Mouse (Mus musculus): ENCODE data around the gene Lrpprc. TPM values are rescaled to one million over a fixed set of nuclear protein-coding genes. Genes with fewer than 3 reads are reported as not detected.

Gene Lrpprc
- total RNA-seq, 2 experiments from 2014 or later: 143 to 150 TPM

DNA sequence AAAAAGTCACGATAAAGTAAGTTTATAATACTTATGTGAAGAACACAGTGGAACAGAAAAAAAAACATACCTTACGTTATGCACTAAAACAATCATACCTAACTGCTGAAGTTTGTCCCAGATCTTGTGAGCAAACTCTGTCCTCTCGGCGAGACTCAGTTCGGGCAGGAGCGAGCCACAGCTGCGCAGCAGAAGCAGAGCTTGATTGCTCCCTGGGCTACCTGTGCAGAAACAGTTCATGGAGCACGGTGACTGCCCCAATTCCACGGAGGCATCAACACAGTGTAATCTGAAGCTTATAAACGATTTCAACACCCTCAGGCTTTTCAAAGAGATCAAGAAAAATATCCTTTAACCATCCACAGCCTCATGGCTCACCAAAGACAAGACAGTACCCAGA, 15.3 kb downstream of the Lrpprc start:
- DNase-seq: no peak
- intact Hi-C loops (cut with DNase I): no loop called here

DNA sequence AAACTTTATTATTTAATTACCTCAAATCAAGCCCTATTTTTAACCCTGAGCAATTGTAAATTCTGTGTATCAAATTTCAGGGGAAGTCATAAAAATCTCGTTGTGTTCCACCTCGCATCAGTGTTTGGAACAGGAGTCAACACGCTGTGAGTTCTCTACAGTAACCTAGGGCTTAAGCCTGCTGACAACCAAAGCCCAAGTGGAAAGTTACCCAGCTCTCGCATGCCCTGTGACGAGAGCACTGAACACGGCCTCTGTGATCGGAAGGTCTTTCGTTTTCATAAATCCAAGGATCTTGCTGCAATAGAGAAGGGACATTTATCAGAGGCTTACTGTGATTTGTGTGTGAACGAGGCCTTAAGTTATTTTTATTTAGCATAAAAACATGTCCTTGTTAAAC, 18.7 kb downstream of the Lrpprc start:
- DNase-seq: no peak
- intact Hi-C loops (cut with DNase I): no loop called here

DNA sequence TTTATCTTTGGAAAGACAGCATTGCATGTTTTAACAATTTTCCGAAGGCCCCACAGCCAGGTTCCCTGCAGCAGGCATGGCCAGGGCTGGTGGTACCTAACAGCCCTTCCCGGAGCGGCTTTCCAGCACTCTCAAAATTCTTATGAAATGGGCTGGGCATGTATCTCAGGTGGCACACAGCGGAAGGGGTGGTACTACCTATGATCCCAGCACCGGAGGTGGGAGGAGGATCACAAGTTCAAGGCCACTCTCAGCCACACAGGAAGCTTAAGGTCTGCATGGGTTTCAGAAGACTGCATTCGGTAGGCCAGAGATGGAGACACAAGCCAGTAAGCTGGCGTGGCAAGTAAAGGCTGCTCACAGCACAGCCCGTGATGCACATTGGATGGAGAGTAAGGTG, 31.6 kb downstream of the Lrpprc start:
- no peak for DNase-seq
- intact Hi-C loops (cut with DNase I): loop anchor here (5.0 kb wide), 1 partner anchor 873 kb away; no protein-coding TSS in a partner anchor

DNA sequence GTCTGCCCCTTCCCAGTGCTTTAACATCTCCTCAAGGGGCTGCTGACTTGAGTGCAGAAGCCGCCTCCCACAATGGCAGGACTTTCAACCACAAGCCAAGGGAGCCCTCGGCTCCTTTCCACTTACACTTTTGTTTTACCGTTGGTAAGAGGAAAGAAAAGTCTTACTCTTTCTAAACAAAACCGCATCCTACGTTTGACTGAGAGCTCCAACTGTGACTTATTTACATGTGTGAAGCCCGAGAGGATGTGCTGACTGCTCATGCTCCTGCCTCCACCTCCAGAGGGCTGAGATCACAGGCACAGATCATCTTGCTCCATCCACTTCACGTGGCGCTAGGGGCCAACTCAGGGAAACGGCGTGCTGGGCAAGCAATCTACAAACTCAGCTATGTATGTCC, 32.2 kb downstream of the Lrpprc start:
- intact Hi-C loops (cut with DNase I): loop anchor here (5.0 kb wide), 1 partner anchor 874 kb away; no protein-coding TSS in a partner anchor

DNA sequence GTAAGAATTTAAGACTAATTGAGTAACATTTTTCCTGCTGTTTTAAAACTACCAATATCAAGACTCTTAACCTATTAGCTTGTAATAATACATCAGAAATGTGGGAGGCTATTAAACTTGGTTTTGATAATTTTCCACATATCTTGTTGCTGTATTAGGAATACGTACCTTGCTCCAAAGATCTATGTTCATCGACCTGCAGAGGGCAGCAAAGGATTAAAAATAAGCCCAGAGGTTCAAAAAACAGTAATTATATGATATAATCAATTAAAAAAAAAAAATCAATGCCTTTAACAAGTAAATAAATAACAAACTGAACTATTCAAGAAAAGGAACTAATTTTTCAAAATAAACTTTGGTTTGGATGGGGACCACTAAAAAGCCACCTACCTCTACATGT, 34.5 kb downstream of the Lrpprc start:
- intact Hi-C loops (cut with DNase I): loop anchor here (5.0 kb wide), 1 partner anchor 876 kb away; no protein-coding TSS in a partner anchor
- DNase-seq: no peak

More for the DNA sequence above, 32.2 kb downstream of the Lrpprc start:
- DNase-seq: no peak

DNA sequence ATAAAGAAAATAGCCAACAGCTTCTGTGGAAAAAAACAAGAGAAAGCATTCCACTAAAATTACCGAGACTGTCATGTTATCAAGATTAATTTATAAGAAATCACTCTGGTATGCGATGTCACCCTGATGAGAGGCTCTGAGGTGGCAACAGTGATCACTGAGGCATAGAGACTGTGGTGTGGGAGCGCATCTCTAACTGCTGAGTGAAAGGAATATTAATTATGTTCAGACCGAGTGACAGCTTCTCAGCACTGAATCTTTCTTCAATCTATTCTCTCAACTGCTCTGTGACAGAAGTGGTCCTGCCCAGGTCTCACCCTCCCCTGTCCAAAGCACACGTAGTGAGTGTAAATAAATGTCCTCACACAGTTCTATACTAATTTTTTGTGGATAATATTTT, 37.1 kb downstream of the Lrpprc start:
- intact Hi-C loops (cut with DNase I): no loop called here

DNA sequence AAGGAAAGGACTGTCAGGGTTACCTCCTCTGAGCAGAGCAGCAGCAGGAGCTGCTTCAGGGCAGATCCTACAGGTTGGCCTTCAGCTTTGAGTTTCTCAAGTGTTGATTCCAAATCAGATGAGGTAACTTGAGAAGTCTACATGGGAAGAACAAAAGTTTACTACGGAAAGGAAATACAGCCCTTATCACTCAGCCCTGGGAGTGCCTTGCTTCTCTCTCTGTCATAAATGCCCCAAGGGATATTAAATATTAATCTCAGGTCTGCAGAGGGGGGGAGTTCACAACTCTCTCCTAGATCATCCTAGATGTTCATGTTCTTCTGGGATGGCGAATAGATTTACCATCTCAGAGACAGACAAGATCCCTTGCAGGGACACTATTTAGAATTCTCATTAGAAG, 38.3 kb downstream of the Lrpprc start:
- intact Hi-C loops (cut with DNase I): no loop called here
- DNase-seq: no peak

More for the DNA sequence above, 37.1 kb downstream of the Lrpprc start:
- DNase-seq: no peak

DNA sequence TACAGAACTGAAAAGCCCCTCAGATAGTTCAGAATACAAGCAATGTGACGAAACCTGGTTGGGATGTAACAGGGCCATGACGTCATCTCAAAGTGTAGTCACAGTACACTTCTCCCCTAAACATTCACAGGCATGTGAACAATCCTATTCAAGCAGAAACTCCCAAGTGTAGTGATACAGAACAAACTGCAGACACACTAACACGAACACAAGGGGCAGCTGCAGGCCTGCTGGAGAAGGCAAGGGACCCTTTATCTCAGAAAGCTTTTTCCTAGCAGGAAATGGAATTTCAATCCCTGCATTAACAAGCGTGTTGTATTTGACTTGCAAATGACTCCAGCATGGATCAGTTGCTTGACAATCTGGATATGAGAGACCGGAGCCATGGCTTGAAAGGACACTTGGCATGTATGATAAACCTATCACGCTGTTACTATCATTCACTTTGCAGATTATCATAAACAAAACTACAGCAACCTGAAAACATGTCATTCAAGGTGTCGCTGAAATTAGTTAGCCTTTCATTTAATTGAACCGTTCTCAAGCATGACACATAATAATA, 38.9 kb downstream of the Lrpprc start:
- no peak for DNase-seq
- intact Hi-C loops (cut with DNase I): no loop called here

DNA sequence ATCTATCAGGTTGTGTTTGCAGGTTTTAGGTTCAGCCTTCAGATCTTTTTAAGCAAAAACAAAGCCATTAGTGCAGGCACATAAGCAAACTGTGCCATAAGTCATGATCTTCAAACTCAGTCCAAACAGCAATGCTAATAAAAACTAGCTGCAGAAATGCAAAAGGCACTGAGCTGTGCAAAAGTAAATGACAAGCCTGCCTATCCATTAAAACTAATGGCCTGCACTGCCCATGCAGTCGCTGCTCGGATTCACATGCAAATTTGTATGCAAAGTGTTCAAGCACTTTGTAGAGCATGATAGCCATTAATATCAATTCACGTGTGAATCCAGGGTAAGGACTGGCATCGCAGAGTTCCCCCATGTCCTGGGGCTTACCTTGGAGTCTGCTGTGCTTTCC, 40.5 kb downstream of the Lrpprc start:
- intact Hi-C loops (cut with DNase I): no loop called here
- DNase-seq: no peak

DNA sequence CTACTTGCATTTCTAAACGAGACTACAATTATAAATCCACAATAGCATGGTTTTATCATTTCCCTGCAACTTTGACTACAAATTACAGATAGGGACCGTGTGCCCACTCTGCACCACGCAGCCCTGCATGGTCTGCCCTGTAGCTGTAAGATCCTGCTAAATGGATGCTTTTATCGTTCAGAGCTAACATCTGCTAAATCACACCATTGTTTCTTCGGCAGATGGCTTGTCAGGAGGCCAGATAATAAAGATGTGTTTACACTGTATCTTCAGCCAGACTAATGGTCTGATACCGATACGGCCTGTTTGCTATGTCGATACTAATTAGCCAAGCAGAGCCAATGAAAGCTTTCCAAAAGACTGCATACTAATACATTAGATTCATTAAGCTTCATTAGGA, 41.3 kb downstream of the Lrpprc start:
- intact Hi-C loops (cut with DNase I): no loop called here
- no peak for DNase-seq

DNA sequence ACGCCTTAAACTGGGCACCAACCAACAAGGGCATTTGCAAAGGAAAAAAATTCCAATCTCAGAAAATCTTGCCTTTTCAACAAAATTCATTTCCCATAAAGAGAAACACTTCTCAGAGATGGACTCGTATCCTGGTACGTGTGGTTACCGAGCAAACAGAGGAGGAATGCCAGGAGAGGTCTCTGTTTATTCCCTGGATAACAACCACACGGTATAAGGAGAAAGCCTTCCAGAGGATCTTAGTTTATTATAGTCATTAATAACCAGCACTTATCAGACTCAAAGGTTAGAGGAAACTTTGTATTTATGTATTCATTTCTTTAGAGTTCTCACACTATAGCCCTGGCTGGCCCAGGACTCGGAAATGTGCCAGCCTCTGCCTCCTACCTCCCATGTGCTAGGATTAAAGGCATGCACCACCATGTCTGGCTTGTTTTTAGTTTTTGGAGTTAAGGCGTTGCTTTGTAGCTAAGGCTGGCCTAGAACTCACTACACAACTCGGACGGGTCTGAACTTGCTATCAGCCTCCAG, 42.4 kb downstream of the Lrpprc start:
- no peak for DNase-seq
- intact Hi-C loops (cut with DNase I): no loop called here

DNA sequence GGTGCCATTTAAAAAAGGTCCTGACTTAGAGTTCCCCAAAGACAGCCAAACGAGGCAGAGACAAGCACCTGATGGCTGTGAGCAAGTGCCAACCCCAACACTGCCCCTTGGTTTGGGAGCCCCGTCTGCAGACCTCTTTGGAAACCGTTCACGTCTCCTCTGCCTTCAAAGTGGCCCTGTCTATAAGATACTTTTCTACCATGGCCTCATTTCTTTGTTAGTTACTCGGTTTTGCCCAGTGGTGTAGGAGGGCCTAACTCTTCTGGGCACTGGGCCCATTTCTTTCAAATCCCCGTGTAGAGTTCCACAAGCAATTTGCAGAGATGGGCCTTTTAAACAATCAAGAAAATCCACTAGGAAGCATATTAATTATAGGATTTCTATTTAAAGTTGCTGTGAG, 43.4 kb downstream of the Lrpprc start:
- intact Hi-C loops (cut with DNase I): no loop called here
- DNase-seq: no peak

DNA sequence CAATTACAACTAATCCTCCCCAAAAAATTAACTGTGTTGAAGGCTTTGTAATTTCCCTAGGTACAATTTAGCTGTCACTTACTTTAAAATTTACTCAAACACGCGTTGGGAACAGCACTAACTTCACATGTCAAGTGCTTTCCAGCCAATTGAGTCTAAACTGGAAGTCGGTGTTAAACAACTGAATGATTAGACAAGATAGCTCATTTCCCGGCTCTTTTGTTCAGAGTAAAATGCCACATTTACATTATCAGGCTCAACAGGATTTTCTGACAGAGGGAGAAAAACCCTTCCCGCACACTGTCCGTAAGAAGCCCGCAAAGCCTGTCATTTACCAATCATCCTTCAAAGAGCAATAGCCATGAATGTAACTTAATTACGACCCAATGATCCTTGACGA, 45.6 kb downstream of the Lrpprc start:
- no peak for DNase-seq
- intact Hi-C loops (cut with DNase I): no loop called here

DNA sequence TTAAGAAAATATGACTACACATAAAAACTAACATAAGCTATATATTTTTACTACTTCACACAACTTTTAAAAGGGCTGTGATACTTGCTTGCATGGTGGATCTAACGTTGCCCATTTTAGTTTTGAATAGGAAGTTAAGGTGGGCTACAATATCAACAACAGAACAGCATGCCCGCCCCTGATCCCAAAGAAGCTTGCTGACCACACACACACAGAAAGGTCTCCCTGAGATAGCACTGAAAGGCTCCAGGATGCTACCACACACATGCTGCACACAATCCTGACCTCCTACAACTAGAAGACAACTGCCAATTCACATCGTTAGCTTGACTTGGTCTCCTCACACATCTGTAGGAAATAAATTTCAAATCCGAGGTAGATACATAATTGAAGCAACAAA, 46.3 kb downstream of the Lrpprc start:
- intact Hi-C loops (cut with DNase I): no loop called here
- no peak for DNase-seq

DNA sequence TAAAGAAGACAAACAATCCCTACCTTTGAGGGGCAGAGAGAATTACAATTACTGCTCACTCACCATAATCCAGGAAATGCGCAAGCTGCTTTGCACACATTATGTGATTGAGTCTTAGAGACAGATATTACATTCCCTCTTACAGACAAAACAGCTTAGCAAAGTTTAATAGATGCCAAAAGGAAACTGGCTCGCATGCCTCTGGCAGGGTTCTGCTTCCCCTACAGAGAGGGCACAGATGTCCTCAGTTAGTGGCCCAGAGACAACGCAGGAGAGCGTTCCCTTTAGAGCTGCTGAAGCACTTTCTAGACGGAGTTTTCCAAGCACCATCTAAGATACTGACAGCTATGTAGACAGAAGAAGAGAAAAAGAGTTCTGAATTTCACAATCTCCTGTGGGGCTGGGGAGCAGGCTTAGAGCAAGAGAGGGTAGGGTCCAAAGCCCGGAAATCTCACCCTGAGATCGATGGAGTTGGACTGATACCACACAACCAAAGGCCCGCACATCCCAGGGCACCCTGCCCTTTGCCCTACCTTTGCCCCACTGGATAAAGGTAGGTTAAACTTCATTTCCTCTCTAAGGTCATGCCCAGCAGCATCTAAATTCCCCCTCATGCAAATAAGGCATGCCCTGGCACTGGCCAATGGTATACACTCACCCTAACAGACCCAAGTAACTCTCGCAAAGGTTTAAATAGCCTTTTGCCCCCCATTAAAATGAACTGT, 52.4 kb downstream of the Lrpprc start:
- intact Hi-C loops (cut with DNase I): no loop called here
- no peak for DNase-seq

DNA sequence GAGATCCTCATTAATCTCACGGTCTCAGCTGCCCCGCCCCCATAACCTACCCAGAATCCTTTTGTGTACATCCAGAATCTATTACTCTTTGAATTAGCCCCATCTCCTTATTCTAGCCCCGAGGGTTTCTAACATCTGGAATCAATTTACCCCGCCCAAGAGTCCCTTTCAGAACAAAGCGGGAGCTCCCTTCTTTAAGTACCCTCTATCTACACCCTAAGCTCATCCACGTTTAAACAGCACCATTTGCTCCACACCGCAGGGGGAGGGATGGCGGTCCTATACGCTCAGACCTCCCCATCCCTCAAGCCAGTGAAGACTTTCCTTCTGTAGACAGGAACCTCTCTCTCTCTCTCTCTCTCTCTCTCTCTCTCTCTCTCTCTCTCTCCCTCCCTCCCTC, 53.9 kb downstream of the Lrpprc start:
- no peak for DNase-seq
- intact Hi-C loops (cut with DNase I): no loop called here

DNA sequence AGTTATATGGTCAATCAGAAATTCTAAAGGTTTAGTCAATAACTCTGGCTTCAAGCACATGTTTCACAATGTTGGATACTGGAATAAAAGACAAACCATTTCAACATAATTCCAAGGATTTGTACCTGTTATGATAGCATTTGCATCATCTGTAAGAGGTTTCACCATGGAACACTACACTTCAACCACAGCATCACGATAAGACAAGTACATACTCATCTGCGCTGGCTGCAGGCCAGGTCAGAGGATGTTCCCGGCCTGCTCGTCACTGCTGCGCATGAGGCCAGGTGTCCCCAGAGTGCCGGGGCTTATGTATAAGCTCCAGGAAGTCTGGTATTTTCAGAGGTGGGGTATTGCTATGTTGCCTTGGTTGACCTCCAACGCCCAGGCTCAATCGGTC, 58.0 kb downstream of the Lrpprc start:
- no peak for DNase-seq
- intact Hi-C loops (cut with DNase I): no loop called here

DNA sequence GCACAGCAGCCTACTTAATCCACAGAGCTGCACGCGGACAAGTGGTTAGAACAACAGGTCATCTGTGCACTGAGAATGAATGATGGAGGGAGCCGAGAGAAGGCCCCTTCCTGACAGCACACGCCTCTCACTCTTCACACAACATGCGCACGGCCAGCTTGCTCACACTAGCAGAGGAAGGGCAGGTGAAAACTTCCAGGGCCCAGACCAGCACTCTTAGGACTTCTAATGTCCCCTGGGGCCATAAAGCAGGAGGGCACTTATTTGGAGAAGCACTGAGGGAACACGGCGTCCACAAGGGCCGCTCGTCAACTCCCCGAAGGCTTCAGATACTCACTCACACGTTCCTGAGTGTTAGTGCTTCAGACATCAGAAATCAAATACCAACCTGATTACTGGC, 59.2 kb downstream of the Lrpprc start:
- no peak for DNase-seq
- intact Hi-C loops (cut with DNase I): no loop called here

DNA sequence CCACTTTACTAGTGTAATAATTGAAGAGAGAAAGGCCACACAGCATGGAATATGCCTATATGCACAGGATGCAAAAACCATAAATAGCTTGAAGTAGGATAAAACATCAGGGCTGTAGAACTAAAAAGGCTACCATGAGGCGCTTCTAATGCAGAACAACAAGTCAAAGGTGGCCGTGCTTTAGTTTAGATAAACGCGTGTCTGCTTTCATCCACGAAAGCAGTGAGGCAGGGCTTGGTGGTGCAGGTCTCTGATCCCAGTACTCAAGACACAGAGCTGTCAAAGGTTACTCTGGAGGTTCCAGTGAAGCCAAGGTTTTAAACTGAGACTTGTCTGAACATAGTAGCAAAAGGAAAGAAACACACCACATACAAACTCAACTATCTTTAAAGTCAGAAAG, 61.4 kb downstream of the Lrpprc start:
- DNase-seq: no peak
- intact Hi-C loops (cut with DNase I): no loop called here

DNA sequence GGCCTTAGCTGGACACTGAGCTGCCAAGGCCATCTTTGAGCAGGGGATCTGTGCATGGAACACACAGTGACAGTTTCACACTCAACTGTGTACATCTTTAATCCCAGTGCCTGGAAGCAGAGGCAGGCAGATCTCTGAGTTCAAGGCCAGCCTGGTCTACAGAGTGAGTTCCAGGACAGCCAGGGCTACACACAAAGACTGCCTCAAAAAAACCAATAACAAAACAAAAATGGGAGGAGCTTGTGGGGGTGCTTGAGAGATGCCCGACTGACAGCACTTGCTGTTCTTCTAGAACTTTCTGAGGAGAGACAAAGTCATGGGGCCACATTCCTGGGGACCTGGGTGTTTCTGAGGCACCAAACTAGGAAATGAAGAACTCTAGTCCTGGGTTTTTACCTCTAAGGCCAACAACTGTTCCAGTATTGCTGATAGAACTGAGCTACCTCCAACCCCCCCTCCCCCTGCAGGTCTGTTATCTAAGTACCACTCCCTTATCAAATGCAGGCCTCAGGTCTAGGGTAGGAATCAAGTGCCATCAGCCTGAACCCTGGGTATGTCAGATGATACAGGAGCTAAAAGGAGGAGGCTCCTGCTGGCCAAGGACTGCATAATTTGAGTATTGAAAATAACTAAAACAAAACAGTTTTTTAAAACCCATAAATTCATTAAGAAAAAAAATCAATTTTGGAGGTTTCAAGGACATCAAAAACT, 62.2 kb downstream of the Lrpprc start:
- DNase-seq: no peak
- intact Hi-C loops (cut with DNase I): no loop called here

DNA sequence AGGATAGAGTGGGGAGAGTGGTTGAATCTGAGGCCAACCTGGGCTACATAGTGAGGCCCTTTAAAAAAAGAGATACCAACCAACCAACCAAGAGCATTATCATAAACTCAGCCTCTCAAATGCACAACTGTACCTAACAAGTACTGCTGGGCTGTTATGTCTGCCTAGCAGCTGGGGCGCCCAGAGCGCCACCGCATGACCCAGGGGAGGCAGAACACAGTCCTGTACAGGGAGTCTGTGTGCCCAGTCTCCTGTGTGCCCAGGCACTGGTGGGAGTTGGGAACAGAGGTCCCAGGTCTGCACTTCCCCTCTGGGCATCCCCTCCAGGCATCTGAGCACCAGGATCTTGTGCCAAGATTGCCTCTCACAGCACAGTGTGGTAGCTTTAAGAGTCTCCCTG, 65.4 kb downstream of the Lrpprc start:
- no peak for DNase-seq
- intact Hi-C loops (cut with DNase I): no loop called here

DNA sequence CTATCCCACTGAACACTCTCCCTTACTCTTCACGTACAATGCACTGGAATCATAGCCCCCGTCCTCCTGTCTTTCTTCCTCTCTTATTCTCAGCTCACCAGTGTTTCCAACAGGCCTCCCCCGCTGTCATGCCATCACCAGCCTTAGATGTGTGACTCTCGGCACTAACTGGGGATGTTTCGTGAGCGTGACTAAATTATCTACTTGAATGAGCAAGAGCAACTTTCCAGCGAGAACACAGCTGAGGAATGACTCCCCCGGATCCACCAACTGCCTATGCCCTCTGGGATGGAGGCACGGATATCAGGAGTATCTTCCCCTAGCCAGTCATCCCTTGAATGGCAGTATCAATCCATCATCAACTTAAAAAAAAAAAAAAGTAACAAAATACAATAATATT, 66.6 kb downstream of the Lrpprc start:
- intact Hi-C loops (cut with DNase I): no loop called here
- DNase-seq: no peak
